Mouse (Mus musculus): ENCODE measurements at regions not wholly inside any gene's neighbourhood (a gene's known extent, or its start where the extent isn't known, plus 50 kb on each side); places are given as distances from the start of the nearest gene placed in this dataset.

DNA sequence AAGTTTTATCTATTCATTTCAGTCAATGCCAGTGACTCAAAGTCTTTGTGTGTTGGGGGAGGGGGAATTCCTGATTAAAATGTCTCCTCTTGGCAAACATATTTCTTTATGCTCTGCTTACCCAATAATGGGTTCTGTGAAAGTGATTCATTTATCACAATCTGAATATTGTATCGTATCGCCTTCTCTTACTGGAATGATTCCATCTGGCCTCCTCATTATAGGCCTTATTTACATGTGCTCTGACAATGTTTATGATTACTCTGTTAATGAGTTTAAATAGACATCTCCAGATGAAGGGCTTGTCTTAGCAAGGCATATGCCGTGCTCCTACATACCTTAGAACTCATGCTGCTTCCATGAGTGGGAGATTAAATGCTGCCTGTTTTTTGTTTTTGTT, 508.3 kb upstream of the Impad1 start:
- no peaks in the 10 kb centered on the region for H3K27me3 ChIP-seq (ENCODE audit: control insufficient read depth, insufficient read depth, low read length)
- no peaks in the 10 kb centered on the region for H3K4me1 ChIP-seq (ENCODE audit: control insufficient read depth, insufficient read depth, low read length)
- ATAC-seq (ENCODE audit: insufficient read depth, low FRiP score): no peak
- no peaks in the 10 kb centered on the region for H3K9me3 ChIP-seq (replicated peaks; ENCODE audit: control insufficient read depth, low read length)
- H3K27ac ChIP-seq (ENCODE audit: low read length): no peak overlapping the region
- 41% methylated on average over 3 of the region's 3 CpGs for WGBS
- no peaks in the 10 kb centered on the region for H3K36me3 ChIP-seq (ENCODE audit: control insufficient read depth, insufficient read depth, low read length)
- no peak overlapping the region for H3K4me3 ChIP-seq (replicated peaks; ENCODE audit: low read length)
- no peak overlapping the region for H3K4me2 ChIP-seq (ENCODE audit: low read depth, low read length)
- H3K9ac ChIP-seq (ENCODE audit: low read length): no peak overlapping the region

GRCm38 (mm10) chr4:5301017-5301416, 507.9 kb upstream of the Impad1 start:
- Histone ChIP-seq H3K9ac (ENCODE audit: low read length) (no peak overlapping the region), H3K4me2 (ENCODE audit: low read depth, low read length) (no peak overlapping the region), H3K9me3 (replicated peaks; ENCODE audit: control insufficient read depth, low read length) (no peaks in the 10 kb centered on the region), H3K4me1 (ENCODE audit: control insufficient read depth, insufficient read depth, low read length) (no peaks in the 10 kb centered on the region), H3K36me3 (ENCODE audit: control insufficient read depth, insufficient read depth, low read length) (no peaks in the 10 kb centered on the region), H3K27me3 (ENCODE audit: control insufficient read depth, insufficient read depth, low read length) (no peaks in the 10 kb centered on the region), H3K4me3 (replicated peaks; ENCODE audit: low read length) (no peak overlapping the region), H3K27ac (ENCODE audit: low read length) (no peak overlapping the region)
- 38% methylated on average over 1 of the region's 1 CpGs for WGBS
- ATAC-seq (ENCODE audit: insufficient read depth, low FRiP score): no peak

- Histone ChIP-seq H3K9ac (ENCODE audit: low read length) (no peak overlapping the region), H3K9me3 (replicated peaks; ENCODE audit: control insufficient read depth, low read length) (no peaks in the 10 kb centered on the region), H3K36me3 (ENCODE audit: control insufficient read depth, insufficient read depth, low read length) (no peaks in the 10 kb centered on the region), H3K4me1 (ENCODE audit: control insufficient read depth, insufficient read depth, low read length) (no peaks in the 10 kb centered on the region), H3K27me3 (ENCODE audit: control insufficient read depth, insufficient read depth, low read length) (no peaks in the 10 kb centered on the region), H3K4me3 (replicated peaks; ENCODE audit: low read length) (no peak overlapping the region), H3K4me2 (ENCODE audit: low read depth, low read length) (no peak overlapping the region), H3K27ac (ENCODE audit: low read length) (no peak overlapping the region)
- ATAC-seq (ENCODE audit: insufficient read depth, low FRiP score): no peak
- 75% methylated on average over 2 of the region's 2 CpGs for WGBS
These were observed 506.1 kb upstream of the Impad1 start for GRCm38 (mm10) chr4:5299208-5299607.

GRCm38 (mm10) chr4:5294030-5294429, 500.9 kb upstream of the Impad1 start:
- ATAC-seq (ENCODE audit: insufficient read depth, low FRiP score): no peak
- Histone ChIP-seq H3K27ac (ENCODE audit: low read length) (no peak overlapping the region), H3K4me3 (replicated peaks; ENCODE audit: low read length) (no peak overlapping the region), H3K4me1 (ENCODE audit: control insufficient read depth, insufficient read depth, low read length) (no peaks in the 10 kb centered on the region), H3K9me3 (replicated peaks; ENCODE audit: control insufficient read depth, low read length) (no peaks in the 10 kb centered on the region), H3K9ac (ENCODE audit: low read length) (no peak overlapping the region), H3K36me3 (ENCODE audit: control insufficient read depth, insufficient read depth, low read length) (no peaks in the 10 kb centered on the region), H3K4me2 (ENCODE audit: low read depth, low read length) (no peak overlapping the region), H3K27me3 (ENCODE audit: control insufficient read depth, insufficient read depth, low read length) (no peaks in the 10 kb centered on the region)
- 89% methylated on average over 1 of the region's 1 CpGs for WGBS

- Histone ChIP-seq H3K4me2 (ENCODE audit: low read depth, low read length) (no peak overlapping the region), H3K4me3 (replicated peaks; ENCODE audit: low read length) (no peak overlapping the region), H3K4me1 (ENCODE audit: control insufficient read depth, insufficient read depth, low read length) (no peaks in the 10 kb centered on the region), H3K36me3 (ENCODE audit: control insufficient read depth, insufficient read depth, low read length) (no peaks in the 10 kb centered on the region), H3K9me3 (replicated peaks; ENCODE audit: control insufficient read depth, low read length) (no peaks in the 10 kb centered on the region), H3K27ac (ENCODE audit: low read length) (no peak overlapping the region), H3K27me3 (ENCODE audit: control insufficient read depth, insufficient read depth, low read length) (no peaks in the 10 kb centered on the region), H3K9ac (ENCODE audit: low read length) (no peak overlapping the region)
- no peak for ATAC-seq (ENCODE audit: insufficient read depth, low FRiP score)
- WGBS: 65% methylated on average over 1 of the region's 1 CpGs
These were observed 483.0 kb upstream of the Impad1 start for GRCm38 (mm10) chr4:5276113-5276512.

All from stomach, embryonic 16.5 days (tissue).